Mouse (Mus musculus) stomach, postnatal 0 days (tissue): ENCODE data around the gene Cadm2.

ENCODE experiments used
- CTCF ChIP-seq: IDR thresholded peaks from 2 replicates; pipeline ENCODE4 v1.5.1; 2016; ENCODE audit warnings: antibody characterized with exemption, low read depth, mild to moderate bottlenecking, moderate library complexity
- EP300 ChIP-seq: optimal IDR thresholded peaks from 2 replicates; pipeline ENCODE3; 2016; ENCODE audit warnings: antibody characterized with exemption

DNA sequence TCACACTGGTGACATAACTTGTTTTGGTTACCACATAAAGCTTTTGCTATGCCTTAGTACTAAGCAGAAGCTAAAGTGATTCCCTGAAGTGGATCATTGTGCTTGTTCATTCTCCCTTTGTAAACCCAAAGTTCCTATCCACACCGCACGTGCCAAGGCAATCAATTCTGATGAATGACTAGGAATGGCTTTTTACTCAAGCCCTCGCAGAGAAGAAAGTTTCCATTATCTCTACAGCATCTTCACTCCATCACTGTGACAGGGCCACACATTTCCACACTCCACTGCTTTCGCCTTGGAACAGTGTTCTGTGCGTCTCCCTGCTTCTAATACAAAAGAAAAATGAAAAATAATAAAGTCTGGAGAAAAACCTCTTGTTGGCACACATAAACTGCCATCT is 276.5 kb downstream of the Cadm2 start:
- no peak for TF ChIP-seq CTCF
- no peak for TF ChIP-seq EP300
